Comparison of ENCODE assay signal across 27 mouse cellular contexts in the genomic region with DNA sequence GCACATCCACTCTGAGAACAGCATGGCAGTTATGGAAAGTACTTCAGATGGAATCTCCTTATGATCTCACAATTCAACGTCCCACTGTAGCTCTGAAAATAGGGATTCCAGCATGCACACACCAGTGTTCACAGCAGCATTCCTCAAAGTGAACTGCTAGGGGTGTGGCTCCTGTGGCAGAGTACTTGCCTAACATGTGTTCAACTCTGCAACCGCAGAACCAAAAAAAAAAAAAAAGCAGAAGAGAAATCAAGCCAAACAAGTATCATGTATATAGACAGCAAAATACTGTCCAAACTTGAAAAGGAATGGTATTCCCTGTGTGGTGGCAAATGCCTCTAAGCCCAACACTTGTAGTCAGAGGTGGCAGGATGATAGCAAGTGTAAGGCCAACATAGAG.
DNase-seq lines count a peak whose midpoint lies in the region; ATAC-seq and TF ChIP-seq lines count a peak whose summit lies in the region.
"Had no signal": no experiment of that assay in that cellular context is flagged by ENCODE, and none has a peak within 500 bp of the region (broad histone marks: within the 10 kb centered on the region; RNA-seq: fewer than 3 reads in every experiment).

No protein-coding gene starts in this region.

- DNase-seq in CH12.LX (ENCODE audit: extremely low read depth) (no peak), MEL (ENCODE audit: low read depth, low spot score) (peak; percentile 38)
- DNase-seq in frontal cortex, postnatal 36 days (ENCODE audit: low spot score in 2 of 2): no peak
- DNase-seq in thymus, postnatal 4 days: no peak
- no peak for DNase-seq in limb, embryonic 10.5 days (ENCODE audit: low spot score)
- DNase-seq: adrenal gland, postnatal 14 days; cerebellum, adult 11 months; cerebellum, adult 2 months; cerebellum, adult 9-11 months; cerebellum, postnatal 25 days; embryo, embryonic 11 days; gastrocnemius, adult 2 months; gastrocnemius, postnatal 14 days; heart, adult 18-20 months; heart, postnatal 14 days; heart, postnatal 4 days had no signal

- no peak overlapping the region for H3K4me2 ChIP-seq in CH12.LX (ENCODE audit: insufficient read depth, low read depth, poor library complexity, severe bottlenecking)
- H3K4me2 ChIP-seq: embryonic facial prominence, embryonic 15.5 days; forebrain, embryonic 13.5 days; heart, embryonic 13.5 days; hindbrain, embryonic 12.5 days; hindbrain, embryonic 15.5 days had no signal

- H3K79me2 ChIP-seq in CH12.LX (replicated peaks; ENCODE audit: control insufficient read depth, extremely low read depth, insufficient read depth, poor library complexity, severe bottlenecking) (no peaks in the 10 kb centered on the region), MEL (ENCODE audit: control insufficient read depth, insufficient read depth, low read length, poor library complexity) (no peaks in the 10 kb centered on the region)

- H3K4me3 ChIP-seq in CH12.LX (replicated peaks in 1 of 3; ENCODE audit: low read depth in 2 of 3, low read length in 2 of 3, poor library complexity in 1 of 3): no peak overlapping the region
- no peak overlapping the region for H3K4me3 ChIP-seq in MEL (ENCODE audit: control insufficient read depth in 1 of 2, insufficient read depth in 1 of 2, low read depth in 2 of 2, low read length in 2 of 2)
- no peak overlapping the region for H3K4me3 ChIP-seq in limb, embryonic 10.5 days
- H3K4me3 ChIP-seq: embryonic facial prominence, embryonic 15.5 days; erythroblast, embryonic 14.5 days; forebrain, embryonic 13.5 days; gastrocnemius, adult 2 months; heart, embryonic 13.5 days; hindbrain, embryonic 12.5 days; hindbrain, embryonic 15.5 days had no signal

- H3K27me3 ChIP-seq in CH12.LX (replicated peaks) (no peaks in the 10 kb centered on the region), MEL (ENCODE audit: control insufficient read depth in 1 of 2, insufficient read depth in 2 of 2, low read length in 2 of 2) (no peaks in the 10 kb centered on the region)
- H3K27me3 ChIP-seq in limb, embryonic 10.5 days (ENCODE audit: low read depth, poor library complexity, severe bottlenecking): no peaks in the 10 kb centered on the region
- H3K27me3 ChIP-seq: embryonic facial prominence, embryonic 15.5 days; forebrain, embryonic 13.5 days; heart, embryonic 13.5 days; hindbrain, embryonic 12.5 days; hindbrain, embryonic 15.5 days had no signal

- in situ Hi-C loops in CH12.LX (cut with MboI; ENCODE audit: low pct_ligation_motif_present, low pct_unique_long_range_greater_than_20kb, low sequenced_read_pairs): no loop called here

- TF ChIP-seq EP300 in CH12.LX (IDR thresholded peaks at IDR 0.05; ENCODE audit: low read length): no peak
- TF ChIP-seq EP300 in MEL (IDR thresholded peaks at IDR 0.05; ENCODE audit: low read depth in 1 of 2, low read length in 2 of 2): no peak

- H3K27ac ChIP-seq in CH12.LX (ENCODE audit: insufficient read depth, low read depth) (no peak overlapping the region), MEL (ENCODE audit: control insufficient read depth, low read depth, low read length) (no peak overlapping the region)
- H3K27ac ChIP-seq in limb, embryonic 10.5 days: no peak overlapping the region
- H3K27ac ChIP-seq: embryonic facial prominence, embryonic 15.5 days; forebrain, embryonic 13.5 days; gastrocnemius, adult 2 months; heart, embryonic 13.5 days; hindbrain, embryonic 12.5 days; hindbrain, embryonic 15.5 days had no signal

- TF ChIP-seq CTCF in CH12.LX (conservative IDR thresholded peaks at IDR 0.05 in 1 of 2, IDR thresholded peaks at IDR 0.05 in 1 of 2; ENCODE audit: low read depth in 2 of 2, low read length in 2 of 2) (no peak), MEL (IDR thresholded peaks at IDR 0.05 in 2 of 3, conservative IDR thresholded peaks at IDR 0.05 in 1 of 3; ENCODE audit: control insufficient read depth in 1 of 3, insufficient read depth in 1 of 3, low read depth in 2 of 3, low read length in 3 of 3, poor library complexity in 1 of 3, severe bottlenecking in 1 of 3) (no peak)

- ATAC-seq in hematopoietic stem cell, adult 5-6 weeks (replicated peaks in 1 of 2; ENCODE audit: insufficient read depth in 1 of 2, low FRiP score in 2 of 2, low TSS enrichment in 1 of 2, low read depth in 1 of 2, poor library complexity in 2 of 2, severe bottlenecking in 2 of 2): peak; percentile 42 to 56; a peak in 3 of 4 replicates
- ATAC-seq: CD4-positive, CD25-positive, alpha-beta regulatory T cell, adult 4 months; forebrain, embryonic 13.5 days; forebrain, embryonic 16.5 days; intestine, postnatal 0 days; Patski had no signal

- no peak for TF ChIP-seq POLR2A in CH12.LX (IDR thresholded peaks at IDR 0.05; ENCODE audit: low read depth, low read length)
- no peak for TF ChIP-seq POLR2A in MEL (IDR thresholded peaks at IDR 0.05; ENCODE audit: control insufficient read depth in 1 of 2, insufficient read depth in 1 of 2, low read depth in 1 of 2, low read length in 2 of 2, poor library complexity in 1 of 2)

- no peak for TF ChIP-seq RAD21 in CH12.LX (IDR thresholded peaks at IDR 0.05; ENCODE audit: low read depth, low read length)
- no peak for TF ChIP-seq RAD21 in MEL (IDR thresholded peaks at IDR 0.05; ENCODE audit: low read depth, low read length)

- dilution Hi-C loops in CH12.LX (cut with MboI; ENCODE audit: extremely low pct_ligation_motif_present, extremely low pct_unique_long_range_greater_than_20kb, low sequenced_read_pairs): no loop called here

- H3K4me1 ChIP-seq in CH12.LX (ENCODE audit: control insufficient read depth in 1 of 2, insufficient read depth in 2 of 2) (no peaks in the 10 kb centered on the region), MEL (ENCODE audit: control insufficient read depth in 1 of 2, insufficient read depth in 2 of 2, low read length in 2 of 2) (peaks cover 0 to 4% of the 10 kb centered on the region in 2 experiments; a peak in 1 of 4 replicates)
- peaks cover 3% of the 10 kb centered on the region; the same call in 1 of the 2 replicates for H3K4me1 ChIP-seq in limb, embryonic 10.5 days
- H3K4me1 ChIP-seq: embryonic facial prominence, embryonic 15.5 days; forebrain, embryonic 13.5 days; heart, embryonic 13.5 days; hindbrain, embryonic 12.5 days; hindbrain, embryonic 15.5 days had no signal

- H3K9ac ChIP-seq in CH12.LX (ENCODE audit: insufficient read depth, low read depth) (no peak overlapping the region), MEL (ENCODE audit: control insufficient read depth, low read depth, low read length, poor library complexity, severe bottlenecking) (no peak overlapping the region)
- H3K9ac ChIP-seq: embryonic facial prominence, embryonic 15.5 days; forebrain, embryonic 13.5 days; heart, embryonic 13.5 days; hindbrain, embryonic 12.5 days; hindbrain, embryonic 15.5 days had no signal

- WGBS in limb, embryonic 10.5 days: 87% methylated on average over 2 of the region's 2 CpGs

- H3K36me3 ChIP-seq in CH12.LX (replicated peaks in 1 of 2; ENCODE audit: control insufficient read depth in 1 of 2, insufficient read depth in 1 of 2, low read length in 1 of 2) (no peaks in the 10 kb centered on the region), MEL (ENCODE audit: control insufficient read depth in 1 of 2, insufficient read depth in 2 of 2, low read length in 2 of 2) (peaks cover 0 to 4% of the 10 kb centered on the region in 2 experiments; a peak in 1 of 4 replicates)
- H3K36me3 ChIP-seq in limb, embryonic 10.5 days: no peaks in the 10 kb centered on the region
- H3K36me3 ChIP-seq: embryonic facial prominence, embryonic 15.5 days; heart, embryonic 13.5 days; hindbrain, embryonic 12.5 days; hindbrain, embryonic 15.5 days had no signal

- no peaks in the 10 kb centered on the region for H3K9me3 ChIP-seq in CH12.LX (replicated peaks; ENCODE audit: low read length)
- H3K9me3 ChIP-seq in MEL (replicated peaks; ENCODE audit: insufficient read depth, low read length): no peaks in the 10 kb centered on the region
- no peaks in the 10 kb centered on the region for H3K9me3 ChIP-seq in limb, embryonic 10.5 days (replicated peaks)
- H3K9me3 ChIP-seq: embryonic facial prominence, embryonic 15.5 days; forebrain, embryonic 13.5 days; heart, embryonic 13.5 days; hindbrain, embryonic 12.5 days; hindbrain, embryonic 15.5 days had no signal

TF ChIP-seq in CH12.LX, 34 proteins besides CTCF, POLR2A, EP300 and RAD21:
- TF ChIP-seq ZNF384 (IDR thresholded peaks at IDR 0.05; ENCODE audit: low read depth, low read length) (peak; percentile 60), CHD1 (IDR thresholded peaks at IDR 0.05; ENCODE audit: low read depth, low read length) (no peak)
TF ChIP-seq in CH12.LX: peak in this region for 1.

TF ChIP-seq in MEL, 35 proteins besides CTCF, POLR2A, EP300 and RAD21:
- TF ChIP-seq ZNF384 (IDR thresholded peaks at IDR 0.05; ENCODE audit: low read depth, low read length) (peak; percentile 67), GATA1 (IDR thresholded peaks at IDR 0.05; ENCODE audit: low read depth, low read length) (no peak)
